Mouse (Mus musculus) ES-Bruce4 (cell line): ENCODE measurements around the gene Pakap.

ENCODE experiments used
- CTCF ChIP-seq: IDR thresholded peaks from one replicate; pipeline ENCODE4 v1.8.1; 2011; ENCODE audit warnings: low read depth, low read length
- EP300 ChIP-seq: IDR thresholded peaks from 2 replicates; pipeline ENCODE4 v1.6.1; 2011; ENCODE audit warnings: low read depth, low read length; ENCODE audit not compliant: insufficient read depth
- POLR2A ChIP-seq: IDR thresholded peaks from one replicate; pipeline ENCODE4 v1.8.1; 2011; ENCODE audit warnings: low read length; ENCODE audit not compliant: insufficient read depth

GRCm38 (mm10) chr4:57801986-57802385 lies 234.0 kb downstream of the Pakap start:
- TF ChIP-seq POLR2A, result no peak
- TF ChIP-seq CTCF, result no peak
- TF ChIP-seq EP300, result no peak
